Mouse (Mus musculus): ENCODE measurements around the gene Itgb6. TPM values are rescaled to one million over a fixed set of nuclear protein-coding genes. Genes with fewer than 3 reads are reported as not detected.

Itgb6 gene
- polyA plus RNA-seq, 1 experiment = not detected

DNA sequence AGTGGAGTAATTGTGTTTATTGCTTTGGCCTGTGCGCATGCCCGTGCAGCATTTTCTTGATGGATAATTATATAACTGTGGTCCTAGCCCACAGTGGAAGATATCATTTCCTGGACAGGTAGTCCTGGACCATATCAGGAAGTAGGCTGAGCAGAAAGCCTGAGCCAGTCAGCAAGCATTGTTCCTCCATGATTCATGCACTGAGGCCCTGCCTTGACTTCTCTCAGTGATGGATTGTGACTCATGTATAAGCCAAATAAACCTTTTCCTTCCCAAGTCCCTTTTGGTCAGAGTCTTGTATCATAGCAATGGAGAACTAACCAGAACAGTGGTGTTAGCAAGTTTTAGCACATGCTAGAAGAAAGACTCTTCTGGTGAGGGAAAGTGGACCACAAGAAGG, 172.6 kb downstream of the Itgb6 start:
- no peak for TF ChIP-seq GATA1 (IDR thresholded peaks at IDR 0.05; ENCODE audit: low read length)

Other genes with a start within 250 kb of the Itgb6 start
- not detected in 2 replicates for gene Pla2r1, start 169.3 kb downstream of the Itgb6 start, polyA plus RNA-seq (2012)
- 60.2 and 82.5 TPM in 2 replicates for gene Rbms1, start 240.5 kb upstream of the Itgb6 start, polyA plus RNA-seq (2012)

All from G1E-ER4 (cell line).